Mouse (Mus musculus) liver, embryonic 14.5 days (tissue): Measurements from ENCODE around the gene Prrt4.

Source experiments
- CTCF ChIP-seq: IDR thresholded peaks from 2 replicates; pipeline ENCODE4 v1.5.1; 2016; ENCODE audit warnings: antibody characterized with exemption, low read depth, control low read depth
- EP300 ChIP-seq: IDR thresholded peaks from 2 replicates; pipeline ENCODE4 v1.6.1; 2016; ENCODE audit warnings: antibody characterized with exemption, low read depth

- TF ChIP-seq CTCF (no peak), EP300 (no peak)
Measured at GRCm38 (mm10) chr6:29203096-29203495, 23.7 kb upstream of the Prrt4 start.
